Mouse (Mus musculus) G1E-ER4 (cell line): ENCODE measurements around the gene Ier5. TPM values are rescaled to one million over a fixed set of nuclear protein-coding genes. Genes with fewer than 3 reads are reported as not detected.

Experiments used
- GATA1 ChIP-seq: IDR thresholded peaks from one replicate; pipeline ENCODE4 v1.8.0; 2012; ENCODE audit warnings: low read length, inconsistent platforms
- polyA plus RNA-seq: library from polyadenylated mRNA; stranded (reverse); fragments of >175 nt; gene quantifications from 2 replicates; pipeline ENCODE4 v1.2.3, GENCODE M21; 2012

Gene Ier5
- polyA plus RNA-seq, 1 experiment, result 15.5 TPM

GRCm38 (mm10) chr1:155091374-155091841 is 8.0 kb downstream of the Ier5 start:
- TF ChIP-seq GATA1, result no peak

- TF ChIP-seq GATA1, result no peak
Observed at GRCm38 (mm10) chr1:155090736-155091135, 8.7 kb downstream of the Ier5 start.

- TF ChIP-seq GATA1, result no peak
Observed at GRCm38 (mm10) chr1:155090327-155090726, 9.1 kb downstream of the Ier5 start.

GRCm38 (mm10) chr1:155088847-155089603 is 10.4 kb downstream of the Ier5 start:
- no peak for TF ChIP-seq GATA1

- TF ChIP-seq GATA1, result no peak
Observed at GRCm38 (mm10) chr1:155088046-155088445, 11.4 kb downstream of the Ier5 start.

- no peak for TF ChIP-seq GATA1
Observed at GRCm38 (mm10) chr1:155086893-155087292, 12.5 kb downstream of the Ier5 start.

- no peak for TF ChIP-seq GATA1
Observed at GRCm38 (mm10) chr1:155086416-155086815, 13.0 kb downstream of the Ier5 start.

- no peak for TF ChIP-seq GATA1
Observed at GRCm38 (mm10) chr1:155084839-155085238, 14.6 kb downstream of the Ier5 start.

GRCm38 (mm10) chr1:155083271-155084265 is 15.9 kb downstream of the Ier5 start:
- no peak for TF ChIP-seq GATA1

- no peak for TF ChIP-seq GATA1
Observed at GRCm38 (mm10) chr1:155082965-155083268, 16.5 kb downstream of the Ier5 start.

GRCm38 (mm10) chr1:155082158-155082964 is 17.1 kb downstream of the Ier5 start:
- no peak for TF ChIP-seq GATA1

GRCm38 (mm10) chr1:155077675-155078074 is 21.8 kb downstream of the Ier5 start:
- no peak for TF ChIP-seq GATA1

GRCm38 (mm10) chr1:155075856-155076255 is 23.6 kb downstream of the Ier5 start:
- no peak for TF ChIP-seq GATA1

- no peak for TF ChIP-seq GATA1
Observed at GRCm38 (mm10) chr1:155074856-155075255, 24.6 kb downstream of the Ier5 start.

- TF ChIP-seq GATA1, result no peak
Observed at GRCm38 (mm10) chr1:155073905-155074304, 25.5 kb downstream of the Ier5 start.
